Mouse (Mus musculus): Measurements from ENCODE around the gene Smg6. TPM values are rescaled to one million over a fixed set of nuclear protein-coding genes. Genes with fewer than 3 reads are reported as not detected.

Gene Smg6
- total RNA-seq, 2 experiments from 2014 or later, result 11.9 to 12.4 TPM

DNA sequence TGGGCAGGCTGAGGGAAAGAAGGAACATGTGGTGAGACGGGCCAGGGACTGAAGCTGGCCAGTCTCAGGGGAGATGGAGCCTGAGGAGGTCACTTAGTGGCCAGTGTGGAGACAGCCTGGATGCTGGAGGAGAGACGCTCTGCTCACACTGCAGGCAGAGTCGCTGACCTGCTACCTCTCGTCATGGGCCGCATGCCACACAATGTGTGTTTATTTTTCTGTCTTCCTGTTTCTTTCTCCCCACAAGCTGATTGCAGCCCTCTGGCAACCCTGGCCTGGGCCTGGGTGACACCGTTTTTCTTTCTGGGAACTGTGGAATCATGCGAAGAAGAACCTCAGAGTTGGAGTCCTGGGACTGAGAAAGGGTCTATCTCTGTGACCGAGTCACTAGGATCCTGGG is 276.1 kb downstream of the Smg6 start:
- TF ChIP-seq CTCF (IDR thresholded peaks at IDR 0.05), result no peak
- intact Hi-C loops (cut with DNase I), result no loop called here
- no peak overlapping the region for H3K27ac ChIP-seq
- no peak for DNase-seq
- H3K4me3 ChIP-seq, result no peak overlapping the region

DNA sequence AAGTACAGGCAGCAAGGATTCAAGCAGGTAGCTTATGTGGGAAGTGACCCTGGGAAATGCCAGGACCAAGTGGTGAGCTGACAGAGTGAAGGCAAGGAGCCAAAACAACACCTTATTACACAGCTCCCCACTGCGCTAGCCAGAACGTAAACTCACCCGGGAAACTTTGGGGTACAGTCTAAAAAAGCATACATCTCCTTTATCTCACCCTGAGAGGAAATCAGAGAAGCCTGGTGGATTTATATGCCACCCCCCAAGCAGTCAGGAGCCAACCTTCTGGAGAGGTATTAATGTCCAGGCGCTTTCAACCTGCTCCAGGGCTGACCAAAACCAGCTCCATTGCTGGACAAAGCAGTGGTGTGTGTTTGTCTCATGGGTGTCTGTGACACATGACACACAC is 278.3 kb downstream of the Smg6 start:
- Histone ChIP-seq H3K27ac (no peak overlapping the region), H3K4me3 (no peak overlapping the region)
- no peak for TF ChIP-seq CTCF (IDR thresholded peaks at IDR 0.05)
- DNase-seq, result no peak
- intact Hi-C loops (cut with DNase I), result no loop called here

DNA sequence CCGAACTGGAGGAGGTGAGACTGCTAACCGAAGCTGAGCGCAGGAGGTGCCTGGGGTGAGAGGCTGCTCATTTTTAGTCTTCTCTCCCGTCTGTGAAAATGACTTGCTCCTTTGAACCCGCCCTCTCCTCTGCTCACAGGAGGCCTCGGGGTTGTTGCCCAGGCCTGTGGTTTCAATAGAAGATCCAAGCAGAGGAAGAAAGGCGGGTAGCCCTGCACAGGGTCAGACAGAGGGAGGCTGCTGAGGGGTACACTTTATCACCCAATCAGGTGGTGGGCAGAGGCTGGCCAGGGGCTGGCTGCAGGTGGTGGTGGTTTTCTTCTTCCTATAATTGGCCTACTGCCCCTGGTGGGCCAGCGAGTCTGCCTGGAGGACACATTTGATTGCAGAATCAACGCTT is 278.8 kb downstream of the Smg6 start:
- intact Hi-C loops (cut with DNase I), result no loop called here
- TF ChIP-seq CTCF (IDR thresholded peaks at IDR 0.05), result no peak
- H3K27ac ChIP-seq, result no peak overlapping the region
- H3K4me3 ChIP-seq, result no peak overlapping the region
- no peak for DNase-seq

DNA sequence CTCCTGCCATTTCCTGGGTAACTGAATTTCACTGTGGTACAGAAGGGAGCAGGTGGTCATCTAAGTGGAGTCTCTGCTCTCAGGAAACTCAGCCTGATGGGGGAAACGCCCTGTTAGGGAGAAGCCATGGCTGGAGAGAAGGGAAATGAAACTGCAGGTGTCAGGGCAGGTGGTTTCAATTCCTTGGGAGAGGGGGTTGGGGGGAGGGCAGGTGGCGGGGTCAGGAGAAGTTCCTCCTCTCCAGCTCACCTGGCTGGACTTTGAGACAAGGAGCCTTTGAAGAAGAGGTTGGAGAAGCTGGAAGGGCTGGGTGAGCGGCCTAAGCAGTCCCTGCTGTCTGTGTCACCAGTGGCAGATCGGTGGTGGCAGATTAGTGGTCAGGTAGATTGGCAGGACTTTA is 280.7 kb downstream of the Smg6 start:
- intact Hi-C loops (cut with DNase I), result no loop called here
- no peak for TF ChIP-seq CTCF (IDR thresholded peaks at IDR 0.05)
- Histone ChIP-seq H3K27ac (no peak overlapping the region), H3K4me3 (no peak overlapping the region)
- DNase-seq, result no peak

DNA sequence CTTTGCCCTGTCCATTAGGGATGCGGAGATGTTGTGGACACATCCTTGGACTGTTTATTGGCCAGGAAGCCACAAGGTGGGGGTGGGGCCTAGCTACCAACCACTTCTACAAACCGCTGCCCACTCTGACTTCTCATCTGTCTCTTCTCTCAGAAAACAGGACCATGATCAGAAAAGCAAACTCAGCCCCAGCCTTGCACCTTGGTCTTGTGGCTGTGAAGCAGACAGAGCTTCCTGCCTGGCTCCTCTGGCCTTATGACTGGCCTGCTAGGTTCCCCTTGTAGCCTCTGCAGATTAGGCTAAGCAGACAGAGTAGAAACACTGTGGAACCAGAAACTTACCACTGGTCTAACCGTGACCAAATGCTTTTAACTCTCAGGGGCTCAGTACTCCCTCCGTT is 283.7 kb downstream of the Smg6 start:
- no peak for TF ChIP-seq CTCF (IDR thresholded peaks at IDR 0.05)
- DNase-seq, result no peak
- no peak overlapping the region for H3K4me3 ChIP-seq
- no peak overlapping the region for H3K27ac ChIP-seq
- intact Hi-C loops (cut with DNase I), result no loop called here

DNA sequence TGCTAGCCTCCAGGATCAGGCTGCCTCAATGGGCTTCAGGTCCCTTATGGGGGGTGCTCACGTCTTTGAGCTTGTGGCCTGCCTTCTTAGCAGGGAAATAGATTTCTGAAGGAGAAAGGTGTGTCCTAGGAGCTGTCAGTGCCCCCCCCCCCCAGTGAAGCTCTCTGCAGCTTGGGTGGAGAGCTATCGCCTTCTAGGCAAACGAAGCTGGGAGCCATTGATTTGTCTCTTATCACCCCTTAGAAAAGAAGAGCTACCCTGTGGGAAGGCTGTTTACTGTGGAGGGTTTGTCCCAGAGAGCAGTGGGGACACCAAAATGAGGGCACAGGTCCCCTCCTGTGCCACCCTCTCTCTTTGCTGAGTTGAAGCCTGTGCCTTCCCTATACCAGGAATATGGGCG is 284.5 kb downstream of the Smg6 start:
- Histone ChIP-seq H3K4me3 (no peak overlapping the region), H3K27ac (no peak overlapping the region)
- no peak for DNase-seq
- intact Hi-C loops (cut with DNase I), result no loop called here
- no peak for TF ChIP-seq CTCF (IDR thresholded peaks at IDR 0.05)

DNA sequence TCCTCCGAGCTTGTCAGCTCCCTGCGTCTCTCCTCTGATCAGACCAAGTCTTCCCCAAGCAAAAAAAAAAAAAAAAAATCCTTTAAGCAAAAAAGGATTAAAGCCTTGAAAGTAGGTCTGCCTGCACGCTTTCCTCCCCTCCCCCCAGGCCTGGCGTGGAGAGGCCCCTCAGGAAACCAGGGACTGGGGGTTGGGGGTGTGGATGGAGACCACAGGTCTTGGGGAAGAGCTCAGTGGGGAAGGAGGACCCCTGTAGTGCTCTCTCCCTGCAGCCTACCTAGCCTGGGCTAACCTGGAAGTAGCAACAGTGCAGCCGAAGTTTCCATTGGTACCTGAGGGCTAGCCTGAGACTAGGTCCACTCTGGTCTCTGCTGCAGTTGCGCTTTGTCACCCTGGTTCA is 285.1 kb downstream of the Smg6 start:
- Histone ChIP-seq H3K27ac (no peak overlapping the region), H3K4me3 (no peak overlapping the region)
- no peak for TF ChIP-seq CTCF (IDR thresholded peaks at IDR 0.05)
- DNase-seq, result no peak
- intact Hi-C loops (cut with DNase I), result no loop called here

DNA sequence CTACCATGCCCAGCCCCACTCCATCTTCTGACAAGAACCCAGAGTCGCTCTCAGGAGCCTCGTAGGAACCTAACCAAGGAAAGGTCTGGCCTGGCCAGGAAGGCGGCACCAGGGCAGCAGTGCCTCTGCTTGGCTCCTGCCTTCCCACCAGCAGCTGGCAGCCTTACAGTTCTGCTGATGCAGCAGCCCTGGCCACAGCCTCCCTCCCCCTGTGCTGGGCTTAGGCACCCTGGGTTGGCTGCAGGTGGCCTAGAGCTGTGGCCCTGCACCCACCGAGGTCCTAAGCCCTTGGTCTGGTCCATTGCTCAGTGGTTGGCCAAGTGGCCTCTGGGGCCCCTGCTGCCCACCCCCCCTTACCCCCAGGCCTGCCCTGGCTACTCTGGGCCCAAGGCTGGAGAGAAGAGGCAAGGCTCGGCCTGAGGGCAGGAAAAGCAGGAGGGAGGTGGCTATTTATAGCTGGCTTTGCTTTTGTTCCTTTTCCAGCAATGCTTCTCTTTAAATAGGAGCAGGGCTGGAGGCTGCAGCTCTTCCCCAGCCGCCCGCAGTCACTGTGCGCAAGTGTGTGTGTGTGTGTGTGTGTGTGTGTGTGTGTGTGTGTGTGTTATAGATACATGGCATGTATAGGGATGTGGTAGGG is 286.5 kb downstream of the Smg6 start:
- DNase-seq, result peak; percentile 84
- Histone ChIP-seq H3K4me3 (peak overlapping the region; percentile 47), H3K27ac (peak overlapping the region; percentile 94)
- intact Hi-C loops (cut with DNase I), result no loop called here
- no peak for TF ChIP-seq CTCF (IDR thresholded peaks at IDR 0.05)

DNA sequence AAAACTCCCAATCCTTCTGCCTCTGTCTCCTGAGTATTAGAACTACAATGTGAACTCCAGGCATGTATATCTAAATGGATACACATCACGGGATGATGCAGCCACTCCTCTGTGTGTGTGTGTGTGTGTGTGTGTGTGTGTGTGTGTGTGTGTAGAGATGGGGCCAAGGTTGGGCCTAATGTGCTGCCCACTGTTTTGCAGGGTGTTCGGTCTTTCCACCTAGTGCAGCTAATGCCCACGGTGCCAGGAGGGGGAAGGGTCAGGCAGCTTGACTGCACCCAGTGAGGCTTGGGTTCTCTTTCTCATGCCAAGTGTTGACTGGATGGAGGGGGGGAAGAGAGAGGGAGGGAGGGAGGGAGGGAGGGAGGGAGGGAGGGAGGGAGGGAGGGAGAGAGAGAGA is 287.3 kb downstream of the Smg6 start:
- H3K4me3 ChIP-seq, result 0 out of 2 replicates have a peak overlapping the region, but pooled peaks have one; percentile 19
- no peak for TF ChIP-seq CTCF (IDR thresholded peaks at IDR 0.05)
- H3K27ac ChIP-seq, result peak overlapping the region; percentile 94
- intact Hi-C loops (cut with DNase I), result no loop called here
- peak; percentile 61 for DNase-seq

DNA sequence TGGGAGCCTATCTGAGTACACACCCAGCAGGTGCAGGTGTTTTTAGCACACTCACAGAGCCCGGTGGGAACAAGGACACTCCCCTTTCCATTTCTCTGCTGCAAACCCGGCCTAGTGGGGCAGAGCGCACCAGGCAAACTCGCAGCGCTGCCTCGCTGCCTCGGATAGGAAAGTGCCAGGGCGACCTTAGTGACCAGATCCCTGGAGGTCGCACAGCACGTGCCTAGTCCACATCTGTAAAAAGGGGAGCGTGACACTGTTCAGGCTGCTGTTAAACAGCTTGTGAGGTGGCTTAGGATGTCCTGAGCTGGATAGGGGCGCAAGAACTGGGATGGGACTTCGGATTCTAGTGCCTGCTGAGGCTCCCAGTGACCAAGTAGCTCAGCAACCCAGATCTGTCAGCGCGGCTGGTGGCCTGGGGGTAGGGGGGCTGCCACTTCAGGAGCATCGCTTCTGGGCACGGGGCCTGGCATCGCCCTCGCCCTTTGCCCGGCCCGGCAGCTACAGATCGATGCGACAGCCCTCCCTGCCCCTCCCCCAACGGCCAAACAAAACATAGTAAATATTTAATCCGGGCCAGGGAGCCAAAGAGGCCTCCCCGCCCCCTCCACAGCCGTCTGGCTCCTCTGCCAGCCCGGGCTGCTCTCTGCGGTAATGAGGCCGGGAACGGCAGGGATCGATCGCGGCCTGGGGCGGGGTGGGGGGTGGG is 287.9 kb downstream of the Smg6 start:
- peak overlapping the region; percentile 51 for H3K4me3 ChIP-seq
- intact Hi-C loops (cut with DNase I), result no loop called here
- peak; percentile 52 for DNase-seq
- no peak for TF ChIP-seq CTCF (IDR thresholded peaks at IDR 0.05)
- peak overlapping the region; percentile 65 for H3K27ac ChIP-seq

Small RNA genes within 50 kb of the gene (microRNA-seq; reads per million reads assigned to microRNA genes)
- gene Mir132 (359 reads per million, percentile 63 among the genes with 10 or more reads in this experiment), gene Mir212 (6.5 reads per million)

Other genes with a start within 250 kb of the Smg6 start
- 100 to 1,000 TPM; 127 to 141 TPM for gene Pafah1b1, start 201.2 kb upstream of the Smg6 start, total RNA-seq (2021)
- 10 to 100 TPM; 11.5 to 13.6 TPM for gene Mettl16, start 155.0 kb upstream of the Smg6 start, total RNA-seq (2021)
- gene Mnt, start 94.9 kb upstream of the Smg6 start, total RNA-seq (2021), result 10 to 100 TPM in 1 of 2 experiments, 1 to 10 TPM in 1; 6.1 to 11.6 TPM
- gene Sgsm2, start 28.8 kb upstream of the Smg6 start, total RNA-seq (2021), result 1 to 10 TPM; 2.1 TPM
- gene Tsr1, start 27.8 kb upstream of the Smg6 start, total RNA-seq (2021), result 10 to 100 TPM; 24.7 to 28.9 TPM
- gene Srr, start 125 bp downstream of the Smg6 start, total RNA-seq (2021), result 10 to 100 TPM; 18.9 to 26.7 TPM
- gene Hic1, start 243.7 kb downstream of the Smg6 start, total RNA-seq (2021), result 1 to 10 TPM; 4.6 to 6.6 TPM

Data from gastrocnemius, adult 2 months (tissue).